Mouse (Mus musculus) cerebellum, adult 2 months (tissue): ENCODE data around the gene Ankrd6. TPM values are rescaled to one million over a fixed set of nuclear protein-coding genes. Genes with fewer than 3 reads are reported as not detected.

Experiments
- DNase-seq, 2 experiments: peaks; one replicate each; pipeline ENCODE4 v3.0.0; 2021
- H3K27ac ChIP-seq: fragments of 200-500 bp; 2 replicates; pipeline ENCODE4 v1.5.1; 2012; ENCODE audit warnings: low read length, control low read depth, inconsistent platforms; ENCODE audit not compliant: insufficient read depth
- H3K27me3 ChIP-seq: fragments of 200-500 bp; 2 replicates; pipeline ENCODE4 v1.6.1; 2012; ENCODE audit warnings: inconsistent platforms, mild to moderate bottlenecking, low read length, moderate library complexity; ENCODE audit not compliant: control insufficient read depth, insufficient read depth
- H3K4me1 ChIP-seq: fragments of 200-500 bp; 2 replicates; pipeline ENCODE4 v1.6.1; 2011; ENCODE audit warnings: low read length; ENCODE audit not compliant: control insufficient read depth, insufficient read depth
- H3K4me3 ChIP-seq: fragments of 200-500 bp; replicated peaks from 2 replicates; pipeline ENCODE3; 2011; ENCODE audit warnings: mild to moderate bottlenecking, low read depth, low read length, control low read depth; ENCODE audit not compliant: insufficient read depth
- CTCF ChIP-seq: fragments of 200-500 bp; IDR thresholded peaks from 2 replicates; pipeline ENCODE4 v1.5.1; 2011; ENCODE audit warnings: low read depth, mild to moderate bottlenecking, control low read depth, low read length, moderate library complexity, borderline replicate concordance; ENCODE audit not compliant: insufficient read depth
- POLR2A ChIP-seq: fragments of 200-500 bp; IDR thresholded peaks from 2 replicates; pipeline ENCODE4 v1.6.1; 2011; ENCODE audit warnings: low read length, control low read depth, borderline replicate concordance; ENCODE audit not compliant: insufficient read depth
- WGBS: fragments of 180-500 bp; shearing (Covaris S2); methylation state at CpG from one replicate; pipeline ENCODE4 v1.1.7; 2018; 5-methylcytosine and 5-hydroxymethylcytosine counted together
- polyA plus RNA-seq: library from polyadenylated mRNA; depleted of rRNA; stranded (reverse); fragments of >200 nt; gene quantifications from 2 replicates; pipeline ENCODE4 v1.2.3, GENCODE M21; 2012

Gene Ankrd6
- polyA plus RNA-seq, 1 experiment, result 9.4 TPM

- Histone ChIP-seq H3K4me3 (no peak overlapping the region), H3K27ac (no peak overlapping the region), H3K4me1 (no peaks in the 10 kb centered on the region; the same call in 1 of the 2 replicates), H3K27me3 (no peaks in the 10 kb centered on the region)
- no peak for TF ChIP-seq CTCF
- no peak for TF ChIP-seq POLR2A
- DNase-seq, result no peak
- 85% methylated on average over 8 of the region's 8 CpGs for WGBS
Observed at GRCm38 (mm10) chr4:32868858-32869257, 81.8 kb downstream of the Ankrd6 start.

GRCm38 (mm10) chr4:32868437-32868836 is 82.2 kb downstream of the Ankrd6 start:
- WGBS, result 83% methylated on average over 4 of the region's 4 CpGs
- H3K4me1 ChIP-seq, result peaks cover under 1% of the 10 kb centered on the region; the same call in 1 of the 2 replicates
- no peak for DNase-seq
- TF ChIP-seq POLR2A, result no peak
- TF ChIP-seq CTCF, result no peak
- H3K4me3 ChIP-seq, result no peak overlapping the region
- H3K27me3 ChIP-seq, result no peaks in the 10 kb centered on the region
- H3K27ac ChIP-seq, result no peak overlapping the region

- 81% methylated on average over 6 of the region's 6 CpGs for WGBS
- Histone ChIP-seq H3K4me3 (no peak overlapping the region), H3K27ac (no peak overlapping the region), H3K27me3 (no peaks in the 10 kb centered on the region), H3K4me1 (peaks cover 6% of the 10 kb centered on the region; the same call in 1 of the 2 replicates)
- DNase-seq, result no peak
- TF ChIP-seq POLR2A (no peak), CTCF (peak; percentile 39; the same call in 1 of the 2 replicates)
Observed at GRCm38 (mm10) chr4:32867460-32867859, 83.2 kb downstream of the Ankrd6 start.

- no peak for DNase-seq
- Histone ChIP-seq H3K4me3 (no peak overlapping the region), H3K27ac (no peak overlapping the region), H3K4me1 (peaks cover 10% of the 10 kb centered on the region), H3K27me3 (no peaks in the 10 kb centered on the region)
- TF ChIP-seq POLR2A, result no peak
- TF ChIP-seq CTCF, result no peak
- WGBS, result 95% methylated on average over 6 of the region's 6 CpGs
Observed at GRCm38 (mm10) chr4:32864867-32865242, 85.8 kb downstream of the Ankrd6 start.

GRCm38 (mm10) chr4:32864131-32864866 is 86.3 kb downstream of the Ankrd6 start:
- DNase-seq, result peak in 1 of 2 experiments; percentile 25
- H3K4me1 ChIP-seq, result peaks cover 10% of the 10 kb centered on the region
- H3K27me3 ChIP-seq, result no peaks in the 10 kb centered on the region
- TF ChIP-seq CTCF (no peak), POLR2A (no peak)
- WGBS, result 15% methylated on average over 31 of the region's 31 CpGs
- peak overlapping the region; percentile 61 for H3K4me3 ChIP-seq
- H3K27ac ChIP-seq, result no peak overlapping the region

- no peak for DNase-seq
- TF ChIP-seq POLR2A (no peak), CTCF (no peak)
- no peak overlapping the region for H3K27ac ChIP-seq
- H3K4me3 ChIP-seq, result peak overlapping the region; percentile 61
- H3K4me1 ChIP-seq, result peaks cover 10% of the 10 kb centered on the region
- WGBS, result 31% methylated on average over 12 of the region's 12 CpGs
- no peaks in the 10 kb centered on the region for H3K27me3 ChIP-seq
Observed at GRCm38 (mm10) chr4:32863447-32864130, 87.1 kb downstream of the Ankrd6 start.

GRCm38 (mm10) chr4:32862751-32863446 is 87.7 kb downstream of the Ankrd6 start:
- Histone ChIP-seq H3K4me3 (no peak overlapping the region), H3K27me3 (no peaks in the 10 kb centered on the region), H3K27ac (no peak overlapping the region), H3K4me1 (peaks cover 10% of the 10 kb centered on the region)
- no peak for DNase-seq
- no peak for TF ChIP-seq POLR2A
- 48% methylated on average over 15 of the region's 15 CpGs for WGBS
